Mouse (Mus musculus) spleen, adult 2 months (tissue): Measurements from ENCODE around the gene Gmfb. TPM values are rescaled to one million over a fixed set of nuclear protein-coding genes. Genes with fewer than 3 reads are reported as not detected.
A peak's percentile ranks its signal among the peaks of the same experiment; 100 is the strongest.

ENCODE experiments used
- DNase-seq, 2 experiments: peaks; one replicate each; pipeline versions ENCODE4 v3.0.0 to v3.0.0-alpha.2; 2012 to 2021; ENCODE audit warnings: low spot score in 2 of 2, low read depth in 1 of 2
- H3K27ac ChIP-seq: fragments of 200-500 bp; 2 replicates; pipeline ENCODE4 v1.5.1; 2012; ENCODE audit warnings: low read length, inconsistent platforms; ENCODE audit not compliant: insufficient read depth
- H3K27me3 ChIP-seq: fragments of 200-500 bp; 2 replicates; pipeline ENCODE4 v1.6.1; 2012; ENCODE audit warnings: mild to moderate bottlenecking, moderate library complexity, low read length, inconsistent platforms; ENCODE audit not compliant: control insufficient read depth, insufficient read depth
- H3K36me3 ChIP-seq: fragments of 200-500 bp; 2 replicates; pipeline ENCODE4 v1.6.1; 2012; ENCODE audit warnings: mild to moderate bottlenecking, low read length, inconsistent platforms; ENCODE audit not compliant: control insufficient read depth, insufficient read depth
- H3K4me1 ChIP-seq: fragments of 200-500 bp; 2 replicates; pipeline ENCODE4 v1.6.1; 2011; ENCODE audit warnings: inconsistent platforms; ENCODE audit not compliant: control insufficient read depth, insufficient read depth, insufficient read length
- H3K4me3 ChIP-seq: fragments of 200-500 bp; 2 replicates; pipeline ENCODE4 v1.5.1; 2011; ENCODE audit warnings: mild to moderate bottlenecking, inconsistent platforms; ENCODE audit not compliant: insufficient read depth, insufficient read length; ENCODE audit errors: extremely low read depth
- CTCF ChIP-seq: fragments of 200-500 bp; IDR thresholded peaks from 2 replicates; pipeline ENCODE4 v1.5.1; 2011; ENCODE audit warnings: mild to moderate bottlenecking, inconsistent platforms; ENCODE audit not compliant: insufficient read depth, insufficient read length, insufficient replicate concordance; ENCODE audit errors: extremely low read depth
- POLR2A ChIP-seq: fragments of 200-500 bp; IDR thresholded peaks from 2 replicates; pipeline ENCODE4 v1.6.1; 2011; ENCODE audit warnings: low read depth, low read length, inconsistent platforms
- WGBS: fragments of 180-500 bp; shearing (Covaris S2); methylation state at CpG from one replicate; pipeline ENCODE4 v1.1.7; 2018; 5-methylcytosine and 5-hydroxymethylcytosine counted together
- polyA plus RNA-seq: library from polyadenylated mRNA; depleted of rRNA; stranded (reverse); fragments of >200 nt; gene quantifications from 2 replicates; pipeline ENCODE4 v1.2.3, GENCODE M21; 2012

The Gmfb gene
- polyA plus RNA-seq, 1 experiment, result 7.5 TPM

GRCm38 (mm10) chr14:46787787-46788504 lies 34.1 kb downstream of the Gmfb start, which contains the start of gene Cnih1:
Gene Cnih1, minus strand, starts transcription at chr14:46788411.
- WGBS, result under 1% methylated on average over 86 of the region's 86 CpGs
- peak; percentile 75 to 87 for DNase-seq
- Histone ChIP-seq H3K27me3 (no peaks in the 10 kb centered on the region), H3K27ac (peak within 1 kb of the TSS; percentile 68), H3K4me1 (peaks cover 5% of the 10 kb centered on the region; the same call in 1 of the 2 replicates), H3K4me3 (peak within 1 kb of the TSS; percentile 66), H3K36me3 (no peaks in the 10 kb centered on the region)
- TF ChIP-seq POLR2A, result peak; percentile 7; the same call in 1 of the 2 replicates
- peak; percentile 83 for TF ChIP-seq CTCF

GRCm38 (mm10) chr14:46787454-46787786 lies 34.6 kb downstream of the Gmfb start:
- 1% methylated on average over 11 of the region's 11 CpGs for WGBS
- no peak for DNase-seq
- Histone ChIP-seq H3K27me3 (no peaks in the 10 kb centered on the region), H3K4me1 (peaks cover 5% of the 10 kb centered on the region; the same call in 1 of the 2 replicates), H3K27ac (no peak overlapping the region), H3K36me3 (0 out of 2 replicates have a peak, but pooled peaks cover 2% of the 10 kb centered on the region), H3K4me3 (peak overlapping the region; percentile 66)
- TF ChIP-seq CTCF, result no peak
- TF ChIP-seq POLR2A, result no peak

GRCm38 (mm10) chr14:46785247-46785646 lies 36.8 kb downstream of the Gmfb start:
- WGBS, result 64% methylated on average over 5 of the region's 5 CpGs
- TF ChIP-seq POLR2A, result no peak
- TF ChIP-seq CTCF, result no peak
- H3K4me1 ChIP-seq, result peaks cover 5% of the 10 kb centered on the region; the same call in 1 of the 2 replicates
- peaks cover 7% of the 10 kb centered on the region for H3K36me3 ChIP-seq
- H3K27me3 ChIP-seq, result no peaks in the 10 kb centered on the region
- DNase-seq, result no peak
- no peak overlapping the region for H3K4me3 ChIP-seq
- no peak overlapping the region for H3K27ac ChIP-seq

GRCm38 (mm10) chr14:46783327-46783926 lies 38.6 kb downstream of the Gmfb start:
- no peak for TF ChIP-seq POLR2A
- TF ChIP-seq CTCF, result no peak
- Histone ChIP-seq H3K36me3 (peaks cover 20% of the 10 kb centered on the region), H3K4me3 (no peak overlapping the region), H3K27ac (no peak overlapping the region), H3K27me3 (no peaks in the 10 kb centered on the region), H3K4me1 (peaks cover 5% of the 10 kb centered on the region; the same call in 1 of the 2 replicates)
- 88% methylated on average over 10 of the region's 10 CpGs for WGBS
- DNase-seq, result no peak

- 82% methylated on average over 8 of the region's 8 CpGs for WGBS
- H3K36me3 ChIP-seq, result peaks cover 29% of the 10 kb centered on the region
Measured at GRCm38 (mm10) chr14:46782187-46782828, 39.7 kb downstream of the Gmfb start.

GRCm38 (mm10) chr14:46781086-46781485 lies 41.0 kb downstream of the Gmfb start:
- no peaks in the 10 kb centered on the region for H3K4me1 ChIP-seq
- no peak for DNase-seq
- TF ChIP-seq CTCF, result no peak
- TF ChIP-seq POLR2A, result no peak
- 92% methylated on average over 7 of the region's 7 CpGs for WGBS
- H3K27me3 ChIP-seq, result no peaks in the 10 kb centered on the region
- no peak overlapping the region for H3K4me3 ChIP-seq
- peaks cover 35% of the 10 kb centered on the region for H3K36me3 ChIP-seq
- no peak overlapping the region for H3K27ac ChIP-seq

More at GRCm38 (mm10) chr14:46782187-46782828, 39.7 kb downstream of the Gmfb start:
- Histone ChIP-seq H3K27ac (no peak overlapping the region), H3K4me1 (peaks cover 5% of the 10 kb centered on the region; the same call in 1 of the 2 replicates), H3K27me3 (no peaks in the 10 kb centered on the region), H3K4me3 (no peak overlapping the region)
- no peak for DNase-seq
- TF ChIP-seq CTCF, result no peak
- no peak for TF ChIP-seq POLR2A
